Mouse (Mus musculus): ENCODE measurements at regions not wholly inside any gene's neighbourhood (a gene's known extent, or its start where the extent isn't known, plus 50 kb on each side); places are given as distances from the start of the nearest gene placed in this dataset.

DNA sequence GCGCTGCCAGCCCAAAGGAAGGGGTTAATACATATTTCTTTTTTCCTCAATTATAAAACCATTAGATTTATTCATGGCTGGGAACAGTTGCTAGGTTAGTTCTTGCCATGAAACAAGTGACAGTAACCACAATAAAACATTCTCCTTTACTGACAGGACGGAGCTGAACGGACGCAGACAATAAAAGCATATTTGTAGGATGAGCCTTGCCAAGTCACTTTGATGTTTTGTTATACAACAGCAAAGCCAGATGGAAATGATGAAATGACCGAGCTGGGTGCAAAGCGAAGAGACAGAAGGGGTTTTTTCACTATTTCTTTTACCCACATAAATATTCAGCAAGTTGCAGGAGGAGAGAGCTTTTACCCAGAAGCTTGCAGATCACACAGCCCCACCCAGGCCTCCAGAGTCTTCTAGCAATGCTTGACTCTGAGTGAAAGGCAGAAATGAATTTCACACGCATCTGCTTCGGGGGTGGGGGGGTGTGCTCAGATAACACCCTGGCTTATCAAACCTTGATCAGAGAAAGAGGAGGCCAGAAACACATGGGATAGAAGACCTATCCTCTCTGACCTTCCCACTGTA lies 395.3 kb downstream of the Mtx2 start:
- no peak for TF ChIP-seq CTCF (IDR thresholded peaks at IDR 0.05; ENCODE audit: extremely low read depth, insufficient read depth, low read length)
- no peak for TF ChIP-seq POLR2A (IDR thresholded peaks at IDR 0.05; ENCODE audit: extremely low read depth, insufficient read depth, low read length)
